Mouse (Mus musculus) cerebellum, adult (tissue): ENCODE measurements around the gene Magi1.
A peak's percentile ranks its signal among the peaks of the same experiment; 100 is the strongest.

Source experiments
- ATAC-seq: cut with Nextera tagmentation; 2 replicates; pipeline ENCODE4 v1.9.2; 2017; ENCODE audit warnings: mild to moderate bottlenecking, moderate library complexity, mixed read lengths; ENCODE audit not compliant: insufficient number of reproducible peaks, low FRiP score, low TSS enrichment

Magi1 gene

DNA sequence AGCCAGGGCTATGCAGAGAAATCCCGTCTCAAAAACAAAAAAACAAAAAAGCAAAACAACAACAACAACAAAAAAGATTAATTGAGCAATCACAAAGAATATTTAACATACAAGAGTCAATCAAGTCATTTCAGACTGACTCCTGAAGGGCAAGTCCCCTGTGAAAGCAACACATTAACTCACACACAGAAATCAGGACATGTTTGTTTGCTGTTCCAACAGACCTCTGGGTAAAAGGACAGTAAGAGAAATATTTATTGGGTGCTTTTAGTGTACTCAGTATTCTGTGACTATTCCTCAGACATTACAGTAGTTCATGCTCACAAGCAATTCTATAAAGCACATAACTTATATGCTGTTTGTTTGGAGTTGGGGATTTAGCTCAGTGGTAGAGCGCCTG, 23.7 kb downstream of the Magi1 start:
- ATAC-seq: no peak

DNA sequence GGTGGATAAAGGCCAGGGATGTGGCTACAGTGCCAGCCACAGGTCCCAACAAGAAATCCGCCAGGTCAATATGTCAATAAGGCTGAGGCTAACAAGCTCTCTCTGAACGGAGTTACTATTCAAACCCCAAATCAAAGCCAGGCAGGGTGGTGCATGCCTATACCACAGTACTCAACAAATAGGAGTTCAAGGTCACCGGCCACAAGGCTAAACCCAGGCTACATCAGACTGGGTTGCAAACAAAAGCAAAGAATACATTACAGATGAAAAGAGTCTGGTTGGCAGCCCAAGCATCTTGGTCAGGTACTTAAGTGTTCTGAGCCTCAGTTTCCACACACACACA, 25.9 kb downstream of the Magi1 start:
- no peak for ATAC-seq

DNA sequence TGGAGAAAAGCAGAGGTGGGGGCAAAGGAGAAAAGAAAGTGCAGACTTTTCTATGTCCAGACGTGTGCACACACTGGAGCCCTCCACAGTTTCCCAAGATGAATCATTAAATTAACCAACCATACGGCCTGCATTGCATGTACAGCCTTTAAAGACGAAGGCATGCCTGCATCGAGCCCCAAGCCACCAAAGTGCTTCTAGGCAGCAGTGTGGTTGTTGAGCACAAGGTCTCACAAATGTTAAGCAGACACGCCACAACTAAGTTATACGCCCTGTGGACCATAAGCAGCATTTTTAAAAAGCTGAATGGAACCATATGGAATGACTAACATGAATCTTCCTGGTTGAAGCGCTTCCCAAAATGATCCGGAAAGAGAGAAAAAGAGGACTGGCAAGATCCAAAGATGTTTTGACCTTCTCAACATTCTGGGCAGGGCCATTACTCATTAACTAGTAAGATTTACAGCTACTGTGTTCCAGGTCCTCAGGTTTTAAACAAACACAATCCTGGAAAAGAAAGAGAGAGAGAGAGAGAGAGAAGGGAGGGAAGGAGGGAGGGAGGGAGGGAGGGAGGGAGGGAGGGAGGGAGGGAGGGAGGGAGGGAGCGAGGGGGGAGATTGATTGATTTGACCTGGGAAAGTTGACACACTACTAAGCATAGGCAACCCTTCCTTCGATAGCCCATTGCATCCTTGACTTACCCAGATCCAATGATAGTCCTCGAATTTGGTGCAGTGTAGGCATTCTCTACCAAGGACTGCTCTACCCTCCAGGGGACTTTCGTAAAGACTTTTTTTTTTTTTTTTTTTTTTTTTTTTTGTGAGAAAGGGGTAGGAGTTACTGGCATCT, 26.5 kb downstream of the Magi1 start:
- no peak for ATAC-seq

DNA sequence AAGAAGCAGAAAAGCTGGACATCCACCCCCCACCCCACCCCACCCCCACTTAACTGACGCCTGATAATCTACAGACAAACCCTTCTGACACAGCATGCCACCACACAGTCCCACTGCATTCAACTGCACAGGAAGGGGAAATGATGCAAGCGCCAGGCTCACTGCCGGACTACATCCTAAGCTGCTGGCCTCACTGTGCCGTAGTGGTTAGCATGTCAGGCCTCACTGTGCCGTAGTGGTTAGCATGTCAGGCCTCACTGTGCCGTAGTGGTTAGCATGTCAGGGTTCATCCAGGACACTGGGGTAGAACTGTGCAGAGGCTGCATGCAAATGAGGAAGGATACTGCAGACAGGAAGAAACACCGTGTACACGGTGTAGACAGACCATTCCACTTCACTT, 29.8 kb downstream of the Magi1 start:
- ATAC-seq: no peak

DNA sequence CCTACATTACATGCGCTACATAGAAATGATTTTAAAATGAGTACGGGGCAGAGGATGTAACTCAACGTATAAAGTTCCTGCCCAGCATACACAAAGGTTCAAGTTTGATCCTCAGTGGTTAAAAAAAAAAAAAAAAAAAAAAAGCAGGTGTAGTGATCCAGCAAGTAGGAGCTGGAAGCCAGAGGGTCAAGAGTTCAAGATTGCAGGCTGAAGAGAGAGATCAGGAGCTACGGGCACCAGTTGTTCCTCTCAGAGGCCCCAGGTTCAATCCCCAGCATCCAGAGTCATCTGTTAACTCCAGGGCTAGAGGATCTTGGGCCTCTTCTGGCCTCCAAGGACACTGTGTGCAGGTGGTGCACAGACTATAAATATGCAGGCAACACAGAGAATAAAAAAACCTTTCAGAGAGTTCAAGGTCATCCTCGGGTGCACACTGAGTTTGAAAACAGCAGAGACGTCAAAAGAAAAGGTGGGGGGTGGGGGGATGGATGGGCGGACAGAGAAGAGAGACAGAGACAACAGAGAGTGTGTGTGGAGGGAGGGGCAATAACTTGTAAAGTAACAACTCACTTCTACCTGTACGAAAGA, 32.3 kb downstream of the Magi1 start:
- ATAC-seq: no peak

DNA sequence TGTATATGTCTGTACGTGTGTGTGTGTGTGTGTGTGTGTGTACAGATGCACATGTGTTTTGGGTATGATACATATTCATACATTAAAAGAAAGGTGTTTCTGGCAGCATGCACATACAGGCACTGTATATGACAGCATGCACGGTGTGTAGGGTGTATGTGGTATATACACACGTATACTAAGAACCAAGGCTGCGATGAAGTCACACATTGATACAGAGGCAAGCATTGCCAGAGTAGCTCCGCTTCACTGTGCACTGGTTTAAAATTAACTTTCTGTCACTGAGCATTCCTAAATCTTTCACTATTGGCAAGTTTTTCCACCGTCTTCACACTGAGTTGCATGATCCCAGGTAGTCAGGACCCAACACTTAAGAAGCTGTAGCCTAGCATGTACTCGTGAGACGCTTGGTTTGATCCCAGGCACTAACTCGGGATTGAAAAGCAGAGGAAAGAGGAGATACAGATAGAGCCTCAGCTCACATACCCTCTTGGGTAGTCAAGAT, 34.4 kb downstream of the Magi1 start:
- no peak for ATAC-seq

DNA sequence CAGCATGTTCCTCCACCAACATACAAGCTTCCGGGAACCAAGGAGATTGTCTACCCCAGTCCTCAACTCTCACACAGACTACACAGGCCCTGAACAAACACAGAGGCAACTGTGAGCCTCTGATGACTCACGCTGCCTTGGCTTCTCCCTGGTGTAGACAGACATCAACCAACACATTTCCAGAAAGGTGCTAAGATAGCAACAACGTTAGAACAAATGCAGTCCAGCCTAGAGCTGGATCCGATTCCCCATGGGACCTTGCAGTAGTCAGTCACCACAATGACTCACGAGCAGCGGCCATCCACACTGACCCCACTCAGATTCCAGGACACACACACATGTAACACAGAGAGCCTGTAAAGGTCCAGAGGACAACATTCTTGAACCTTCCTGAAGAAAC, 42.5 kb downstream of the Magi1 start:
- no peak for ATAC-seq

DNA sequence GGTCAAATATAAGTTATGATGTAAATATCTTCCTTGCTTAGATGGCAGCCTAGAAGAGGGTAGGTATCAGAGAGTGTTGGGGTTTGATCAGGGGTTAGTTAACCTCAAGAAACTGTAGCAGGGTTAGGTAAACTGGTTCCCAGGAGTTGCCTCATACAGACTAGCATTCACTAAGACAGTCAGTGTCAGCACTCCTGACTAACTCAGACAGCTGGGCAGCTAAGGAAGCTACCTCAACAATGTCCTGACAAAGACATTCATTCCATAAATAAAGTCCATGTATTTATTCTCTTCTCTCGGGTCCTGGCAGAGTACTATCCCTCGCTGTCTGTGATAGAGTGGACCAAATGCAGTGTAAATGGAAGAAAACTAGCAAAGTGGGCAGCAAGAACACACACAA, 45.1 kb downstream of the Magi1 start:
- ATAC-seq: no peak

DNA sequence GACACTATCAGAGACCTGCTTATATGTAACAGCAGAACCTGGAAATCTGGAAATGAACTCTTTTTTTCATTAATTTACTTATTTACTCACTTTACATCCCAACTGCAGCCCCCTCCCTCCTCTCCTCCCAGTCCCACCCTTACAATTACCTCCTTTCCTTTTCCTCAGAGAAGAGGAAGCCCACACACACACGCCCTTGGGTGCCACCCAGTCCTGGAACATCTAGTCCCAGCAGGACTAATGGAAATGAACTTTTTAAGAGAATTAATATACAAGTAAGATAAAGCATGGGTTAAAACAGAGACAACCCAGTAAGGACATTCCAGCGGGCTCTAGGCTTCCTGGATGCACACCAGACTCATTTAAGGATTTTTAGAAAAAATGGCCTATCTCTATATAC, 46.8 kb downstream of the Magi1 start:
- ATAC-seq: no peak

DNA sequence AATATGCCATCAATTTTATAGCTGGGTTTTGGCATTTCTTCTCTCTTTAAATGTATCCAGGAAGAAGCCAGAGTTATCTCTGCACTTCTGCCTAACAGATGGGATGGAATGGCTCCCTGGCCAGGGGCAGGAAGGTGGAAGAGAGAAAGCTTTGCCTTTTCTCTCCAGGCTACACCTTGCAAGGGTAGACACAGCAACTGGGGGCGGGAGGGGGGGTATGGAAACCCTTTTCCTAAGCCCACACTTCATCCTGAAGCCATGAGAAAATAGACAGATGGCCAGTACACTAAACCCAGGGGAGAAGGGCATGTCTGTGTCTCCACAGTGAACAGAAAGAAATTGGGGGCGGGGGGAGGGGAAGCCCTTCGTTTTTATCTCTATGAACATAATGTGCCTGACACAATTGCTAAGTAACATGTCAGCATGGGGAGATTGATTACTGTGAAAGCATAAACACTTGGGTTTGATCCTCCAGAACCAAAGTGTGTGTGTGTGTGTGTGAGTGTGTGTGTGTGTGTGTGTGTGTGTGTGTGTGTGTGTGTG, 51.4 kb downstream of the Magi1 start:
- ATAC-seq: no peak

DNA sequence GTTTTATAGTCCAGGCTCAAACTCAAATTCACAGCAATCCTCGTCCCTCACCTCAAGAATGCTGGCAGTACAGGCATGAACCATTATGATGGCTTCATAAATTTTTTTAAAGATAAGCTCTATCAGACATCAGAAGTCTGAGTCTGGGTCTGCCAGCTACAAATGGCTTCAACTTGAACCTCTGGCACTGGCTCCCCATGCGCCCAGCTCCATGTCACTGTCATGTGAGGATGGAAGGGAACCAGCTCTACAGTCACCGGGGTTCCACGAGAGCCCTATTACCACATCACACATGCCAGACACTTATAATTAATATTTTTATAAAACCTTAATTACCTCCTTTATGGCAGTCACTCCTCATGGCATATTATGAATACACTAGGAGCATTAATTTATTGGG, 51.9 kb downstream of the Magi1 start:
- ATAC-seq: no peak

DNA sequence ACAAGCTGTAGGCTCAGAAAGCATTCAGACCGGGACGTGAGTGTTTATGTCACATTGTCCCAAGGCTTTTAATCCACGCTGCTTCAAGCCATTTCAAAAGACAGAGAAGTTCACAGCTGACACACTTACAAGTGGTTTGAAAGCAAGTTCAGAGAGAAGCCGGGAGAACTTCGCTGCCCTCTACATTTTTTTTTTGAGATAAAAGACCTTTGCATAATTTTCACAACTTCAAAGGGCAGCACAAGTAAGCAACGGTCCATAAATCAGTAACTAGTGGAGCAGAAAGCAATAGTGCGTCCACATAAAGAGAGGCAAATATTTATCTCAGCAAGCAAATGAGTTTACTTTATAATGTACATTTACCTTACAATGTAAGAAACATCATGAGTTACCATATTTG, 52.4 kb downstream of the Magi1 start:
- ATAC-seq: no peak

DNA sequence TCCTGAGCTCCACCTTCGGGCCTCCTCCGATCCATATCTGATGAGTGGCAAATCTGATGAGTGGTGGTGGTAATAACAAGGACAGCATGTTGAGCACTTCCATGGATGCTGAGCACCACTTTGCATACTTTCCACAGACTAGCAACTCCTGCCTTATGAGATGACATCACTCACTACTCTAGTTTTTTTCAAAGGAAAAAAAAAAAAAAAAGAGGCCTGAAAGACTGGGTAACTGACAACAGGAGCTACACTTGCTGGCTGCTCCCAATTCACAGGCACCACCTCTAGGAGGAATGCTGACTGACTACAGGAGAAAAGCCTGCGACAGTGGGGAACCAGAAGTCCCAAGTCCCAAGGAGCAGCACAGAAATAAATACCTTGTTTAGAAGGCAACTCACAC, 52.8 kb downstream of the Magi1 start:
- no peak for ATAC-seq

DNA sequence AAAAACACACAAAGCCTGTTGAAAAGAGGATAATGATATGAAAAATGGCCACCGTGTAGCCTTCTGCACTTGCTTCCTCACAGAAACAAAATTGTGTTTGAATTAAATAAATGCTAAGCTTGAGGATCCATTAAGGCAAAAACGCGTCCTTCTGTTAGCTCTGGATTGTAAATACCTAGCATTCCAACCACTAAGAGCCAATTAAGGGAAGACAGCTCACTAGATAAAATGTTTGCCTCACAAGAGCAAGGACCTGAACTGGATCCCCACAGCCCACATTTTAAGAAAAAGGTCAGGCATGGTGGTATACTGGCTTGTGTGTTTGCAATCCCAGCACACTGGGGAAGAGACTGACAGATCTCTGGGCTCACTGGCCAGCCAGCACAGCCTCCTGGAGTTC, 53.6 kb downstream of the Magi1 start:
- ATAC-seq: no peak

DNA sequence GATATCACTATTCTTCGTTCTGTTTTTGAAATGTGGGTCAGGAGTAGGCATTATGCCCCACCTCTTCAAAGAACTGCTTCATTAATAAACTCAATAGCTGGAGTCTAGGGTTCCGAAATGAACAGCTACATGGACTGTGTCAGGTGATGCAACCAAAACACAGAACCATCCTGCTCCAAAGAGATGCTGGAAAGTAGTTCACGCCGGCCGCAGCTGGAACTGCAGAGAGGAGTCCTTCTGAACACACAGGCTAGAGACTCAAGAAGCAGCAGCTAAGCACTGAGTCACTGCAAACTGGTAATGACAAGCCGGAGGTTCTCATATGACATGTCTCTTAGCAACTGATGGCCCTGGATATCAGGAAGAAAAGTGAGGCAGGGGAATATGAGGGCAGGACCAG, 57.5 kb downstream of the Magi1 start:
- ATAC-seq: no peak

DNA sequence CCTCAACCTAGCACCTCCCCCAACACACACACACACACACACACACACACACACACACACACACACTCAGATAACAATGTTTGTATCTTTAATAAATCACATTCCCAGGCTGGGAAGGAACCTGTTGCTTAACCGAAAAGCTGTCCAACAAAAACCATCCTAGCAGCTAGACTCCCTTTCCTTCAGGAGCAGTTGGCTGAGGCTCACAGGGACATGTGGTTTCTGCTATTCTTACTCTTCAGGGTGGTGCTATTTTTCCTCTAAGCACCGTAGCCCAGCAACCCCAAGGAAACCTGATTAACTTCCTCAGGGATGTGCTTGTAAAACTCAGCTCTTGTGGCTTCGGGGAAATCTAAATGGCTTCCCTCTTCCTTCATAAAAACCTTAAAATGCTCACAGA, 57.9 kb downstream of the Magi1 start:
- ATAC-seq: no peak

DNA sequence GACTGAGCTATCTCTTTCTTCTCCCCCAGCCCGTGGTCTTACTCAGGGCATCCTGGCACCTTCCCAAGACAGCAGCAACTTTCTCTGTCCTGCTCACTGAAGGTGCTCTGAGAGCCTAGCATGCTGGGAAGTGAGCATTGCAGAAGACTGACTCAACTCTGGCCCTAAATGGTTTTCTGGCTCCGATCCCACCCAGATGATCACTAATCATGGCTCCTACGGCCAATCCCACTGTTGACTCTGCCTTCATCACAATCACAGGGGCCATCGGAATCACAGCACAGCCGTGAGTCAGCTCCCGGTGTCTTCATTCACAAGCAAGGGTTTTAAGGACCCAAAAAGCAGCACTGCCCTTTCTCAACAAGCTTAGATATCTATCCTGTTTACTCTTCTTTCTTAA, 58.6 kb downstream of the Magi1 start:
- no peak for ATAC-seq

DNA sequence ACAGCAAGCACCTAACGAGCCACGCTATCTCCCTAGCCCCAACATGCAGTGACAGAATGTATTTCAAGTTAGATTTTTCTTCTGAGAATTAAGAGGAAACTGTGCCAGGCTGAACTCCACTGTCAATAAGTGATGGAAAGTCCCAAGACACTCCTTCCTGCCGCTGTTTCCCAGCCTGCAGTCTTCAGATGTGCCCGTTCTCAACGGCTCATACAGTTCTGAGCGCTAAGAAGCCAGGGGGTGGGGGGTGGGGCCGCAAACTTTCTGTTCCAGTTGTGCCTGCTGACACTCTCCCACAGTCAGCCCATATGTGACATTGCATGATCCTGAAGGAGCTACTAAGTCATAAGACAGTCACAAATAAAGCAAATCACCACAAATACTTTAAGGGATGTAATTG, 61.5 kb downstream of the Magi1 start:
- no peak for ATAC-seq

DNA sequence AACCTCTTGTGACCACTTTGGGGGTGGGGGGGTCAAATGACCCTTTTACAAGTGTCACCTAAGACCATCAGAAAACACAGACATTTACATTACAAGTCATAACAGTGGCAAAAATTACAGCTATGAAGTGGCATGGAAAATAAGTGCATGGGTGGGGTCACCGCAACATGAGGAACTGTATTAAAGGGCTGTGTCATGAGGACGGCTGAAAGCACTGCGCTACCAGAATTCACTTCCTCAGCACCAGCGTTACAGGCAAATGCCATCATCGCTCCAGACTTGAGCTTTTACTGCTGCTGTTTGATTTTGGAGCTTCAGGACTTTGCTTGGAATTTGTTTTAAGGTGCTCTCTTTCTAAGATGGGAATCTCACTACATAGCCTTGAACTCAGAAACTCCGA, 62.0 kb downstream of the Magi1 start:
- no peak for ATAC-seq

DNA sequence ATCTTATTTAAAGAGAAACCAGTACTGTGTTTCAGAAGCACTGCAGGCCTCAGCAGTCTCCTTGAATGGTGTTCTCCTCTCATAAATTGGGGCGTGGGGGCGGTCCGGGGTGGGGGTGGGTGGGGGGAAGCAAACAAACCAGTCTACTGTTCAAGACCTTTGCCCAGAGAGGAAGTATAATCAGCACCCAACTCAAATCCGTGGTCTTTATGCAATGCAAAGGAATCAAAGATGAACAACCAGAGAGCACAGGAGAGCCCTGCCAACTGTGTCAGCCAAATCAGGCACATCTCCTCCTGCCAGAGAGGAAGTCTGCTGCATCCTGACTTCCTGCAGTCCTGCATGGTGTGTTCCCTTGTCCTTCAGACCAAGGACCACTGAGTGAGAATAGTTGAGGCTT, 65.6 kb downstream of the Magi1 start:
- ATAC-seq: 0 out of 2 replicates have a peak, but pooled peaks have one; percentile 42

DNA sequence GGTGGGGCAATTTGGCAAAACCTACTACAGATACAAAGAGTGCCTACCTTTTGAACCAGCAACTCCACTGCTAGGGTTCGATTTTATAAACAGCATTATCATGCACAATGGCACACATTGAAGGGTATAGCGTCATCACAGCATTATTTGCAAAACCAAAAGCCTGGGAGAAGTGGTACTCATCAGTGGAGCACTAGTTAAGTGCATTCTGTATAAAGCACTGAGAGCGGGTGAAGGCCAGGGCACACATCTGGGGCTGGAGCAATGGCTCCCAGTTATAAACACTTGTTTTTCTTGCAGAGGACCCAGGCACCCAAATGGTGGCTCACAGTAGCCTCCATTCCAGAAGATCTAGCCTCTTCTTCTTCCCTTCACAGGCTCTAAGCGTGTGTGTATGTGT, 67.9 kb downstream of the Magi1 start:
- no peak for ATAC-seq
